Mouse (Mus musculus) cerebellum, adult 8-10 months (tissue): ENCODE data around the gene Sstr5.

Source experiments
- DNase-seq: peaks from one replicate; pipeline ENCODE4 v3.0.0; 2022

Sstr5 gene

DNA sequence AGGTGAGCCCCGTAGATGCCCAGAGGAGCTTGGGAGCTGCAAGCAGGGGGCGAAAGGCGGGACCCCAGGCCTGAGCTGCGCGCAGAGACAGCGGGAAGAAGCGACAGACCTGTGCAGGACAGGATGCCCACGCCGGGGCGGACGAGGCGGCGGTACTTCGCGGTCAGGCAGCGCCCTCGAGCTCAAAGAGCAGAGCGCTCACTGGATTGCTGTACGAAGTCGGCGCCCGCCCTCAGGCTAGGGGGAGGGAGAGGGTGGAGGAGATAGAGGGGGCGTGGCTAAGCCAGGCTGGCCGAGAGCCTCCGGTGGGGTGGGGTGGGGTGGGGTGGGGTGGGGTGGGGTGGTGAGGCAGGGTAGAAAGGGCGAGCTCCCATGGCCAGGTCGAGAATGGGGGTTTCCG is at the start of gene Sstr5:
Gene Sstr5, minus strand, starts transcription at position 276 of the 400 bp plus-strand sequence.
- DNase-seq = no peak

DNA sequence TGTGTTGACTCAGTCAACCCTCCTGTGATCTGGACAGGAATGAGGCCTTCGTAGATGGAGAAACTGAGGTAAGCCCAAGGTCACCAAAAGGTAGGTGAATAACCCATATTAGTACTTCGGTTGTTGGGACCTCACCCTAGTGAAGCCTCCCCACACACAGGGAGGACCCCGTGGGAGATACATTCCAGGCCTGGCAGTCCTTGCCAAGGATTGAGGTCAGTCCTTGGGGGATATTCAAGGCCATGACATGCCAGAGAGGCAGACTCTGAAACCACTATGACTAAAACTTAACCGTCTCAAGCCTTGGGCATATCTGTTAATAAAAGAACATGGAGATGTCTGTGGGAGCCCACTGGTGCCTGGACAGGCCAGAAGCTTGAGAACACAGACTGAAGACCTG is 44.7 kb upstream of the Sstr5 start:
- DNase-seq = no peak

DNA sequence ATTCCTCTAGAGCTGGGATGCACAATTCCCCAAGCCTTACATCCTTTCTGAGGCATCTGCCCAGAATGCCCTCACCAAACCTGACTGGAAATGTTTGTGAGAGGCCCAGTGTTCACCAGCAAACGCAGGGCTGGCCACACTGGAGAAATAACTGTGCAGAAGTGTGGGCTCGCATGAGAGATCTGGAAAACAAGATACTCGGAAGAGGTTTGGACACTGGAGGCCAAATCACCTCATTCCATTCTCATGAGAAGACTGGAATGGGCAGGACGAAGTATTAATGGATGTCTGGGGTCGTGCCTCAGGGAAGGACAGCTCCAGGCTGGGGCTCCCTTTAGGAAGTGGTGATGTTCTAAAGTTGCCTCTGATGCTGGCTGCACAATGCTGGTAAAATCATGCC is 43.6 kb upstream of the Sstr5 start:
- DNase-seq = no peak

DNA sequence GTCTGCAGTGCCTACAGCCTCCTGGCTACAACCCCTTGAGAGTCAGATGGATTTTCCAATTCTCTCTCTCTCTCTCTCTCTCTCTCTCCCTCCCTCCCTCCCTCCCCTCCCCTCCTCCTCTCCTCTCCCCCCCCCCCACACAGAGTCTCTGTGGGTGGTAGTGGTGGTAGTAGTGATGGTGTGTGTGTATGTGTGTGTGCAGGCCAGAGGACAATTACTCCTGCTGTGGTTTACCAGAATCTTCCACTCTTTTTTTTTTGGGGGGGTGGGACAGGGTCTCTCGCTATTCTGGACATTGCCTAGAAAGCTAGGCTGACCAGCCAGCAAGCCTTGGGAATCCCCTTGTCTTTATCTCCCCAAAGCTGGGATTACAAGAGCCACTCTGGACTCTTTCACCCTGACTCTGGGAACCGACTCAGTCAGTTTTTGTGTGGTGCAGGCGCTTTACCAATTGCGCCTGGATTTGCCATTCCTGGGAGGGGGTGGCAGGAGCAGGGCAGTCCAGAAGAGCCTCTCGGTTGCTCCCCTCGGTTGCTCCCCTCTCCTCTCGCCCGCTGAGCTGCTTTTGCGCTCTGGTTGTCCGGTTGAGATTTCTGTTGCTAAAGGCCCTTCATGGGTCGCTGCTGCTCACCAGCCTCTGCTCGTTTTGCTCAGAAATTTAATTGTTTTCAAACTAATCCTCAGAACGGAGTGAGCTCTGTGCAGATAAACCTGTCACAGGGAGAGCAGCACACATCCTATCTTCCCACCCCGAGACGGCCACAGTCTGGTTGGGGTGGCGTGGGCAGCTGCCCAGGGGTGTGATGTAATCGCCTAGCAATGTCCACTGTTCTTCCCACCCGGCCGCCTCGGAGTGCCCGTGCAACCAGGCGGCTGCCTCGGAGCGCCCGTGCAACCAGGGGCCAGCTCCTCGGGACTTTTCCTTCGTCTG is 42.1 kb upstream of the Sstr5 start:
- no peak for DNase-seq

DNA sequence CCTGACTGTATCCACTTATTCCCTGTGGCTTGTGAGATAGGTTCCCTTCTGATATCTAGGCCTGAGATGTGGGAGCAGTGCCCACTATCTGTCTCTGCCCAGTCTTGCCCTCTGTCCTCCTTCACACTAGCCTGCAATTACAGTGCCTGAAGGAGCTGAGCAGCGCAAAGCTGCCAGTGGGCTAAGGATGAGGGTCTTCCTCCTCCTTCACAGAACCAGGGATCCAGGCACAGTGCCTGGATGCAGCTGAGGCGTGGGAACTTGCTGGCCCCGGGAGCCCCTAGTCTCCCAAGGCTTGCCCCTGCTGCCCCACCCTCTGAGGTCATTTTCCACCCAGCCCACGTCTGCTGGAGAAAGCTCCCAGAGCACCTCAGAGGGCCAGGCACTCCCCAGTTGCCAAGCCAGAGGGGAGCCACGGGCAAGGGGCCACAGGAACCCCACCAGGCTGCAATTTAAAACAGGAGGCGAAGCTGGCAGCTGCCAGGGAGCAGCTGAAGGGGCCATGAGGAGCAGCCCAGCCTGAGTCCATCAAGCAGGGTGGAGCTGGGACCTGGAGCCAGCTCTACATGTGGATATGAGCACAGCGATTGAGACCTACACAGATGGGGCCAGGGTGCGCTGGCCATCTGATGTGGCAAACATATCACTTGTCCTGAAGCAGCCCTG is 33.4 kb upstream of the Sstr5 start:
- no peak for DNase-seq

DNA sequence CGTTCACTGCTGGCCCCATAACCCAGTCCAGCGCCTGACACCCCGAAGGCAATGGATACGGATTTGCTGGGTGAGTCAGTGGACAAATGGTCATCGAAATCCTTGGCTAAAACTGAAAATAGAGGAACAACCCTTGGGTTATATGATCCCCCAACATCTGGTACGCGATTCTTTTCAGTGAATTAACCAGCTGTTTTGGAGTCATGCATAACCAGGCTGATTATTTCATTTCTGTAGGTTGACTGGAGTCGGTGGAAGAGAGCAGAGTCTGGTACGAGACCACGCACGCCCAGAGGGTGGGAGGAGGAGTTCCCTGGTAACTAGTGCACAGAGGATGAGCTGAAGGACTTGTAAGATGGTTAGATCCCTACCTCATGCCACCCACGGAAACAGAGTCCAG is 25.0 kb upstream of the Sstr5 start:
- DNase-seq = no peak

DNA sequence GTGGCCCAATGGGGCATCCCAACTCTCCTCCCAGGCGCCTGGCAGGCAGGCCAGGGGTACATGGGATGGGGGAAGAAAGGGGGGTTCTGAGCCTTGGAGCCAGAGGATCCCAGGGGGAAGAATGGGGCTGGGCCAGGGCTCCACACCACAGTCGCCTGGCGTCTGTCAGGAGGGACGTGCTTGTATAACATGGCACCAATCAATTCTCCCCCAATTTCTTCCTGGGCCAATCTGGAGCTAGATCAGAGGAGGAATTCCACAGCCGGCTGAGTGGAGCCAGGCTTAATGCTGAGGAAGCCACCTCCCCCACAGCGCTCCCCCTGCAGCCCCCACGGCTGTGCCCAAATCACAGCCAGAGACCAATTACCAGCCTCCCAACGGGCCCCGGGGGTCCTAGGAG is 23.4 kb upstream of the Sstr5 start:
- DNase-seq = no peak

DNA sequence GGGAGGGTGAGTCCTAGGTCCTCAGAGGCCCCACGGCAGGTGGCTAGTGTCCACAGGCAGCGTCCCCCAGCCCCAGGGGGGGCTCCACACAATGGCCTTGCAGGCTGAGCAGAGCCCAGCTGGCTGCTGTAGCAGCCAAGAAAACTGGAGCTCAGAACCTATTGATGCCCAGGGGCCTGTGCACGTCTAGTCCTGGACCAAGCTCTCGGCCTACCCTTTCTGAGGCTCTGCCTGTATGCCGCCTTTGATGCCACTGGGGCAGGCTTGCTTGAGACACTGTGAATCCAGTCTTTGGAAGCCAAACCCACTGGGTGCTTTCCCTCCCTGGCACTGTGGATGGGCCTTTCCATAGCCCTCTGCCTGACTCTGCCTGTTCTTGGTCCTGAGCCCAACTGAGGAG is 22.4 kb upstream of the Sstr5 start:
- peak; percentile 6 for DNase-seq

DNA sequence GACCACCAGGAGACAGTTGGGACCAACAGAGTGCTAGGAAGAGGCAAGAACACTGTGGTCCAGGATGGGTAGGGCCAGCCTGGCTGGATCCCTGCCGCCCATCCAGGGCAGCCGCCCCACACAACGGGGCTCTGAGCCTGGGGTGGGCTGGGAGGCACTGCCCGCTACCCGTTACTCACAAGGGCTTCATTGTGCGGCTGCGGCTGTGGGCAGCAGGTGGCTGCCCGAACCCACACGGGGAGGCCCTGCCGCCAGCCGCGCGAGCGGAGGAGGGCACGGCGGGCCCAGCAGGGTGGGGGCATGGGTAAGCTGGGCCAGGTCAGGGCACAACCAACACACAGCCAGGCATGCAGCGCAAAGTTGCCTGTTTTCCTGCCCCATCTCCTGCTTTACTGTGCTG is 21.1 kb upstream of the Sstr5 start:
- peak; percentile 5 for DNase-seq

DNA sequence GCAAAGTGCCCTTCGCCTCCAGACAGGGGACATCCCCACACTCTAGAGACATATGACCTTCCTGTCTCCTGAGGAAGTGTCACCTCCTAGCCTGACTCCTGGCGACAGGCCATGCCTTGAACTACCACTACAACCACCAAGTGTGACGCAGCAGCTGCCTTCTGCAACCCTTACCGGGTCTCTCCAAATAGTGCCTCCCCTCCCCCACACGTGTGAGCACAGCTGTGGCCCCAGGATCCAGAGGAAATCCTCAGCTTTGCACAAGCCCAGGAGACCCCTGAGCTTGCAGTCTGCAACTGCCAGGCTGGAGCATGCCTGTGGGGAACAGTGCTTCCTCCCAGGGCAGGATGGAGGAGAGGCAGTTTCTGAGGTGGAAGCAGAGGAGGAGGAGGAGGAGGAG is 19.2 kb upstream of the Sstr5 start:
- DNase-seq = no peak

DNA sequence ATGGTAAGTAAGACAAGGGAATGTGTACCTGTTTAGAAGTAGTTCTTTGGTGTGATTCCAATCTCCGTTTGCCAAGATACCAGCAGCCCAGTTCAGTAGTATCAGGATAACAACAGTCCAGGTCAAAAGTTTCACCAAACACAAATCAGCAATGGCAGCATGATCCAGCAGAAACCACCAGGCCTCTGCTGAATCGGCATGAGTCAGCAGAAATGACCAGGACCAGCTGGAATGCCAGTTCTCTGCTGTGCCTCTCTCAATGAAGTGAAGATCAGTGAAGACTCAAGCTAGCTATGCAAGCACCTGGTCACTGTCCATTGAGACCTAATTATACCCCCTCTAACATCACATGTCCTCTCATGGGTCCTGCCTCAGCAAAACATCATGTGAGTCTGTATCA is 17.0 kb upstream of the Sstr5 start:
- DNase-seq = no peak

DNA sequence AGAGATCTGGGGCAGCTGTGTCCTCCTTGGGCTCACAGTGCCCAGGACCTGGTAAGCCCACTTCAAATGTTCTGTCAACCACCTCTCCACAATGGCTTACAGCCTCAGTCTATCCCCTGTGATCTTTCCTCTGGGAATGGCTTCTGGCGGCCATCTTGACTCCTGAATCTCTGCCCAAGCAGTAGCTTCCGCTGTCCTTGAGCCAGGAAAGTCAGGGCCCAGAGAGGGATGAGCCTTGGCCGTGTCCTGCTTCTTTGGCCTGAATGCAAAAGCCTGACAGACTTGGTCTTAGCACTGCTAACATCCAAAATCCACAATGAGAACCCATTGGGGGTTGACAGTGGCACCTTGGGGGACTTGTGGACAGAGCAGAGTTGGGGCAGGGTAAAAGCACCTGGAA is 14.8 kb upstream of the Sstr5 start:
- DNase-seq = no peak

DNA sequence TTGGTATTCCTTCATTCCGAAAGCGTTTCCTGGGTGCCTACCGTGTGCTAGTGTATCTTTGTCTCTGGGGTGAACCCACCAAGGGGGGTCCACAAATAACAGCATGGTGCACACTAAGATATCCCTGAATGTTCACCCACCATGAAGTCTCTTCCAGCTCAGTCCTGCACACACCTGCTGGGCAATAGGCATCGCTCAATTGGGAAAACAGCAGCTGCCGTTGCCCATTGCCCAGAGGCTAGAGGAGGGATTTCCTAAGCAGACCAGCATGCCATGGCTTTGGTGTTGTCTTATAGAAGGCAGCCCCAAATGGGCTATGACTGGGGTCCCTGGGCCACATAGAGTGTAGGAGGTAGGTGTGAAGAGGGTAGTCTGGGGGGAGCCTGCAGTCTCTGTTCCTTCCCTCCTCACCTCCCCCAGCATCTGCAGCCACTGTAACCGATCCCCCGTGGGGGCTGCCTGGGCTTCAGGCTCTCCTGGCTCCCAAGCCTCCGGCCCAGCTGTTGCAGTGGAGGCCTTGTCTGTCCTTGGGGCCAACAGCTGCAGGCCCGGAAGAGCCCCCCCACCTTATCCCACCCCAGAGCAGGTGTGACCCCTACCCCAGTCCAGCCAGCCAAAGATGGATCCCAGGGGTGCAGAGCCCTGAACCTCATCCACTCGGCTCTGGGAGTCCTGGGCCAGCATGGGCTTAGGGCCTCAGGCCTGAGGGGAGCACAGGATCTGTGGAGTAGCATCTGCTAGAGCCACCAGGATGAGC is 13.2 kb upstream of the Sstr5 start:
- DNase-seq = no peak

DNA sequence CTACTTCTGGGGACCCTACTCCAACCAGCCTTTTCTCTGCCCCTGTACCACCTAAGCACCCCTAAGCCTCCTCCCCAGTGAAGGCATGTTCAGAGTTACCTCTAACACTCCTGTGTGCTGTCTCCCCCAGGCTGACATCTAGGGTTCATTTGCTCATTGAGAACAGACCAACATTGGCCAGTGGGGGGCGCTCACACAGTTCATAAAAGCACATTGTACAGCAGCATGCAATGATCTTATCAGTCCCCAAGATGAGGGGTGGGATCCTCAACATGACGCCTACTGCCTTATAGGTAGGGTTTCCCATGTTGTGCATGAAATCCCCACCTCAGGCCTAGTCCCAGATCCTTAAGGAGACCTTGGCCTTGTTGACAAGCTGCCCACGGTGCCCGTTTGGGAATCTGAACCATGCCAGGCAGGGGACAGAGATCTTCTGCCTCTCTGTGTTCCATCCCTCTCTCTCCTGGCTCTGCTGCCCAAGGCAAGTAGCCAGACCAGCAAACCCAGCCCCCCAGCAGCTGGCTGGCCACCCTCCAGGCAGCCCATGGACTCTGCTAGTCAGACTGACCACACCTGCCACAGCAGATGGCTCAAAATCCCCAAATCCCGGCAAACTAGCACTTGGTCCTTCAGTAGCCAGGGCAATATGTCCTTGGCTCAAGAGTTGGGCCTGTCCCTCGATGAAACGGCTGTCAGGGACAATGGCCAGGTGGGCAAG is 11.9 kb upstream of the Sstr5 start:
- DNase-seq = peak; percentile 37

DNA sequence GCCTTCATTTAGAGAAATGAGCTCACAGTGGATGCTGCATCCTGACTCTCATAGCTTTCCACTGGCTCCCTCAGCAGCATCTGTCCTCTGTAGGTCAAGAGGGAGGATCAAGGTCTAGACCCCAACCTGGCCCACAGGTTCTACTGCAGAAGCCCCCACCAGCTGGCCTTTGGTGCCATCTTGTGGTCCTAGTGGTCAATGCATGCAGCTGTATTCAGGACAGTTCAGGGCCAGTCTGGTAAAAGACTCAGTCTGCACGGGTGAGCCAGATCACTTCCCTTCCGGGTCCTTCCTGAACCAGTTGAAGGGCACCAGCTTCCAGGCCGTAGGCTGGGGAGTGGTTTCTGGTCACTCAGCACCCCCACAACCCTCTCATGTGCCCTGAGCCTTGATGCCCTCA is 10.7 kb upstream of the Sstr5 start:
- peak; percentile 32 for DNase-seq

DNA sequence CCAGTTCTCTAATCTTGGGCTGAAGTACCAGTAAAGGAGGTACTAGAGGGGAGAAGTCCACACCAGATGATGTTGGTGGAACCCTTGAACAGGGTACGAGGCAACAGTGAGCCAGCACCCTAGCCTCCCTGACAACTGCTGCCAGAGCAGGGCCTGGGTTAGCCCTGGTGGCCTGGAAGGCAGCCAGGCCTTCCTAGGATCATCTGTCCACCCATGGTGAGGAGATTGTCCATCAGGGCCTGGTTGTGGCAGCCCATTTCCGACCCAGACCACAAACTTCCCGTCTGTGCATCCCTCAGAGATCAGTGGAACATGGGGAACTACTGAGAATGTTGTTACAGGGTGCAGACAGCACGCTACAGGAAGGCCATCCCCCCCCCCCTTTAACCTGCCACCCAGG is 5.5 kb upstream of the Sstr5 start:
- no peak for DNase-seq

DNA sequence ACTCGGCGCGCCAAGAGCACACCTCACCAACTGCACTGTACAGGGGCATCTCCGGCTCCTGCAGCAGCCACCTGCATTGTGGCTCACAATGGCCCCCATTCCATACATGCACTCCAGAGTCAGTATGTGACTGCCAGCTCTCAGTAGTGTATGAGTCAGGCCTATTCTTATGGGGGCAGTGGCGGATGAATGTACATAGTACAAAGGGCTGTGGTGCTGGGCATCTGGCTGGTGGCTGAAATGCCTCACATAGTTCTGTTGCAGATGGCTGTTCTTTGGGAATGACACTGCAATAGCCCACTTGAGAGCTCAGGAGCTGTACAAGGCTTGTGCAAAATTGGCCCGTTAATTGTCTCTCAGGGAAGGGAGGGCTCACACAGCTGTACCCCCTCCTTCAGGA is 15.0 kb downstream of the Sstr5 start:
- DNase-seq = no peak

DNA sequence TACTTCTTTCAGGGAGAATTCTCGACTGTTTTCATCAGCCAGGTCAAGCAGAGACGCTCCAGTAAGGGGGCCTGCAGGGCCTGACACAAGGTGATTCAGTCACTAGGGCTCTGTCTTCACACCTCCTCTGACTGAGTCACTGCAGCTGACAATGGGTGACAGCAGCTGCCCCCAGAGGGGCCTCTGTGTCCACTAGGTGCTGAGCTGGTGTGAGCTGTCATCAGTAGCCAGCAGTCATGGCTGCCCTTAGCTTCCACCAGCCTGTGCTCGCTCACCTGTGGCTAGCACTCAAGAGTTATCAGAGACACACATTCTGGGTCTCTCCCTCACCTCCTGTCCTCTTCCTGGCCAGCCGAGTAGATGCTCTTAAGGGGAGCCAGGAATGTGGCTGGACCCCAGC is 16.3 kb downstream of the Sstr5 start:
- no peak for DNase-seq

DNA sequence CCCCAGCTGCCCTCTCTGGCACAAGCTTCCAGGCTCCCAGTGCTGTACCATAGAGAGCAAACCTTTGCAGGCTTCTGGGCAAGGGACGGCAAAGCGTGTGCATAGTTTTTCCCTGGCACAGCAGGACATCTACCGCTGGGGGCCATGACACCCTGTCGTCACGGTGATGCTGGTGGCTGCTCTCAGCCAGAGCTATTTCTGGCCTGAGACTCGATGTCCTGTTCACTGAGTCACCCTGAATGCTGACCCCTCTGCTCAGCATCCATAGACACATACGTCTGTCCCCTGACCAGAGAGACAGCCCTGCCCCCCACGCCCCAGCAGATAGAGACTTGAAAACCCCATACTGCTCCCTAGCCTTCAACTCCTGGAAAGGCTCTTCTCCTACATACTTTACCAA is 16.9 kb downstream of the Sstr5 start:
- no peak for DNase-seq

DNA sequence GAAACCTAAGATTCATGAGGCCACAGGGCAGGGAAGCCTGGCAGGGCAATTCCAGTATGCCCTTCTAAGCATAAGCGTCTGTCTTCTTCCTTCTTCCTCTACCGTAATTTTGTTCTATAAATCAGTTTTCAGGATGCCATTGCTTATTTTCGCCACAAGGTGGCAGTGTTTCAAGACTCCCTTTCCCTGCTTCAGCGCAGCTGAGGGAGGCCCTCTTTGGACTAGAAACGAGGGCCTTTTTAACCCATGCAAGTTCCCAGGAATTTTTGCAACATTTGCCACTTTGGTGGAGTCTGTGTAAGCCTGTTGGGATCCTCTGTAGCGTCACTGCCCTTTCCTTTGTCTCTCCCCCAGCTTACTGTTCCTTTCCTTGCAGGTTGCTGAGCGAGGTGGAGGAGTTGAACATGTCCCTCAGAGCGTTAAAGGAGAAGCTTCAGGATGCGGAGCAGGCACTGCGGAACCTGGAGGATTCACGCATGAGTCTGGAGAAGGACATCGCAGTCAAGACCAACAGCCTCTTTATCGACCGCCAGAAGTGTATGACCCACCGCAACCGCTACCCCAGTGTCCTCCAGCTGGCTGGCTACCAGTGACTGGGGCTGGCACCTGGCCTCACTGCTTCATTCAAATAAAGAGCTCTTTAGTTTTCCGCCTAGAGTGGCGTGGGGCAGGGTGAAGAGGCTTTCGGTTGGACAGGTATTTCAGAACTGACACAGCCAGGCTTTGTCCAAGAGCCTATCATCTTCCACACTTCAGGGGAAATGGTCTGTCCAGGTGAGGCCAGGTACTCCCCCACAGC is 20.9 kb downstream of the Sstr5 start:
- DNase-seq = peak; percentile 51

DNA sequence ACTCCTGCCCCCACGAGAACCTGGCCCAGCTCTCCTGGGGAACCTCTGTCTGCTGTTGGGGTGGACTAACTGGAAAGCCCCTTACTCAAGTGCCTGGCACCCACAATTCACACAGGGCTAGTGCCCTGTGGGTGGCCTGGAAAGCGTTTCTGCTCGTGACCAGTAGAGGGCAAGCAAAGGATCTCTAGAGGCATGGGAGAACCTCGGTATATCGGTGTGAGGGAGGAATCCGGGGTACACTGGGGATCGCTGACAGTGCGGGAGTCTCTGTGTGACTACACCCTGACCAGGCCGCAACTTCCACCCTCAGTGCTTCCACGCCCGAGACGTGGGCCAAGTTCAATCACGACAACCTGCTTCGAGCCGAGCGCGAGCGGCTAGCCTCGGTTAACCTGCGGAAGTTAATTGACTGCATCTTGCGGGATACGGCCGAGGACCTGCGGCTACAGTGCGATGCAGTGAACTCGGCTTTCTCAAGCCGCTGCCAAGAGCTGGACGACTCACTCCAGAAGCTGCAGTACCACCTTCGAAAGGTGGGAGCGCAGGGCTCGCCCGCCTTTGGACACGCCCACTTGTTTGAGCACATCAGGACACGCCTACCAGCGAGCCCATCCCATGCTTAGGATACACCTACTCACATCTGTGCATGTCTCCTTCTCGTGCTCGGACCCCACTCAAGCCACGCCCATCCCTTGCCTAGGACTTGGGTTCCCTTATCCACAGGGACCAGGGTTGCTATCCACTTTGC is 22.6 kb downstream of the Sstr5 start:
- peak; percentile 26 for DNase-seq
